Mouse (Mus musculus): ENCODE measurements around the gene Ppp3ca.

- TF ChIP-seq POLR2A (IDR thresholded peaks at IDR 0.05; ENCODE audit: insufficient read depth, low read length) (no peak), EP300 (IDR thresholded peaks at IDR 0.05; ENCODE audit: insufficient read depth, low read depth, low read length) (no peak), CTCF (IDR thresholded peaks at IDR 0.05; ENCODE audit: low read depth, low read length) (no peak)
These were observed 622 bp downstream of the Ppp3ca start for GRCm38 (mm10) chr3:136670360-136671131.

Measured in ES-Bruce4 (cell line).